Mouse (Mus musculus) gastrocnemius, adult 18-20 months (tissue): ENCODE data around the gene Chd3. TPM values are rescaled to one million over a fixed set of nuclear protein-coding genes. Genes with fewer than 3 reads are reported as not detected.
"Not testable (repeated sequence)": the region's sequence is repeated elsewhere in the genome, so short reads cannot be mapped to it uniquely, and the experiment has no call there.

ENCODE experiments used
- DNase-seq: peaks from one replicate; pipeline ENCODE4 v3.0.0; 2021; ENCODE audit warnings: low spot score
- total RNA-seq, 2 experiments: library from RNA; stranded (reverse); gene quantifications; 2 replicates each; pipeline ENCODE4 v1.2.3; 2021

The Chd3 gene
- total RNA-seq, 2 experiments from 2014 or later = 5.7 to 7.9 TPM

DNA sequence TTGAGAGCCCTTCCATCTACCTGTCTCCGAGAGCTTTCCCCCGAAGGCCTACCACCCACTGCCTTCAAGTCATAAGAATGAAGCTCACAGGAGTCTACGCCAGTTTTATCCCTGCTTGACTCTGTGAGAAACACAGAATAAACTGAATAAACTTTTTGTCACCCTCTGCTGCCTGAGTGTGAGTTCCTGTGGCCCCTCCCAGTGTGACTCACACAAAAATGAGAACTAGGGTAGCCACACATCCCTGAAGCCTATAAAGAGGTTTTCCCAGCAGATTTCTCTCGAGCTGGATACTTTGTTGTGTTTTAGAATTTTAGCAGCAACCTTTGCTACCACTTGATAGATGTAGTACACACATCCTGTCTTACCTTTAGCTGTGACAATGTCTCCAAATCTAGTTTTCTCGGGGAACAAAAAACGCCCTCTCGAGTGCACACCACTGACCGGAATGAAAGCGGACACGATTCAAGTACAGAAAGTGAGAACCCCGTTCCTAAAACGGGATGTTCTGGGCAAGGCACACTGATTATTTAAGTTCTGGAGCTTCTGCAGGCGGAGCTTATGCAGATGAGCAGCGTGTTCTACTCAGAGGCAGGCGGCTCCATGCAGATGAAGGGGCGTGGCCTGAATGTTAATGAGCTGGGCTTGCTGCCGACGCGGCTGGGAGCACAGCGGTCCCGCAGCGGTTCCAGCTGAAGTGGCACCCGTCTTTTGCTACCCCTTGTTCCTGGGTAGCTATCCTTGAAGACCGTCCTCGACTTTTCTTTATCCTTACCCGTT, 43.4 kb downstream of the Chd3 start, which contains the start of gene Kcnab3:
Kcnab3 (plus strand) TSS at position 631 of the 780 bp plus-strand sequence.
- DNase-seq = peak; percentile 89

DNA sequence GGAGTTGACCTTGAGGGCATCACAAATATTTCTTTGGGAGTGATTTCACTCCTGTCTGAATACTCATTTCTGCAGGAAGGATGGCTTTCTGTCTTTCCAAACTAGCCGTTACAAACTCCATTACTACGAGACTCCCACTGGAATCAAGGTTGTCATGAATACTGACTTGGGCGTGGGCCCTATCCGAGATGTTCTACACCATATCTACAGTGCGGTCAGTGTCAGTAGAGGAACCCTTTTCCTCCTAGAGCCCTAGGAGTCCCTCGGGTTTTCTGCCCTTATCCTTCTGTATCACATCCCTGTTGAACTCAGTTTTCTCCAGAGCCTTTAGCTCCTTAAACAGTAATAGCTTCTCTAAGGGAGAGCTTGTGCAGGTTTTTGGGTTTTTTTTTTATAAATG, 44.5 kb downstream of the Chd3 start:
- DNase-seq = no peak

DNA sequence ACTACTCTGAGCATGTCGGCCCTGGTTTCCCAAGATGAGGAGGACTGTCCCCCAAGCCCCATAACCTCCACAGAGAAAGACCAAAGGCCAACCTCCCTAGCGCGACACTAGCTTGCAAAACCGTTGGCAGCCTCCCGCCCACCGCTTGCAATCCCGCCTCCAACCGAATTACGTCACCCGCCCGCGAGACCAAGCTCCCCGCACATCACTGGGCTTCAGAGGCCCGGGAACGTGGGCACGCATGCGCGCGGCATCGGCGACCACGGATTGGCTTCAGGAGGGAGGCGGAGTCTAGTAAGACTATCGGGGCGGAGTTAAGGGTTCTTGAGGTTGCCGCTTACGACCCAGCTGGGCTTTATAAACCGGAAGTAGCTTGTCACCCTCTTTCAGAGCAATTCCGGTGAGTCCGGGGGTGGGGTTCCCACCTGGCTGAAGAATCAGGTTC, 45.5 kb downstream of the Chd3 start, which contains the start of the genes Cntrob and Trappc1:
Cntrob (minus strand) TSS at position 109 of the 445 bp plus-strand sequence.
Trappc1 (plus strand) TSS at position 314 of the 445 bp plus-strand sequence.
- DNase-seq = peak; percentile 99

DNA sequence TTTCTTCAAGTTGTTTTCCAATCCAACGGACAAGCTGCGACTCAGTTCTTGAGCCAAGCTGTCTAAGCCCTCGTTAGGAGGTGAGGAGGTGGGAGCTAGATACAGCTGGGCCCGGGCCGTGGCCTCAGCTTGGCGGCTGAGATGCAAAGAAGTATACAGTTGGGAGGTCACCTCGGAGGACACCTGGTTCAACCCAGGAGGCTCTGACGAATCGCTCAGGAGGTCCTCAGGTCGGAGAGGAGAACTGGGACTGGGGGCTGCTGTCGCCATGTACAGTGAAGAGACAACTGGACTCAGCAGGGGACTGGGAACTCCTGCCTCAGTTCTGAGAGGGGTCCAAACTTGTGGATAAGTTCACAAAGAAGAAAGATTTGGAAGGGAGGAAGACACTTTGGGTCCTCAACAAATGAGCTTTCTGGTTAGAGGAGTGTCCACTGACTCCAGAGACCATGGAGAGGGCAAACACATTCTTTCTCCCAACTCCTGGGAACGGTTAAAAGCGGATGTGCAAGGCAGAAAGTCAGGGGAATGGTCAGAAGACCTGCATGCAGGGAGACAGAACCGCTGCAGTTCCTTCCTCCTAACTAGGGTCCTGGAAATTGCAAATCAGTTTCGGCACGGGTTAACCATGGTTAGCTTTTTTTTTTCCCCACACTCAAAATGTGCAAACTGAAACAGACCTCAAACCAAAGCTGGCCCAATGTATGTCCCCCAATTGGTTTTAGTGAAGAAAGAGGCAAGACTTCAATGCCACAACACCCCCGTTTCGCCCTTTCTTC, 46.3 kb downstream of the Chd3 start:
- no peak for DNase-seq

DNA sequence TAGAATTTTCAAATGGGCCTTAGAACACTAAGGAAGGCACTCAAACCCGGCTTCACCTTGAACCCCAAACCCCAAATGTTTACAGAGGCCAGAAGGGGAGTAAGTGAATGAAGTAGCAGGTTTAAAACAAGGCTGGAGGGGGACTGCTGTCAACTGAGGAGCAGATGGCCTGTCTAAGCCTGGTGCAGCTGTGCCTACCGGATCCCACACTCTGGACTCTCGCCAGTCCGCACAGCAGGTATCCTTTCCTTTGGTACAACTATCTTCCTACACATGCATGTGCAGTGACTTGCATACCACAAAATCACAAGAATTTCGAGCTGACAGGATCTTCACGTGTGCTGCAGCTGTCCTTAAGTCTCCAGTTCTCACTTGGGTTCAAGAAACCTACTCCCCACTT, 47.2 kb downstream of the Chd3 start:
- DNase-seq = no peak

DNA sequence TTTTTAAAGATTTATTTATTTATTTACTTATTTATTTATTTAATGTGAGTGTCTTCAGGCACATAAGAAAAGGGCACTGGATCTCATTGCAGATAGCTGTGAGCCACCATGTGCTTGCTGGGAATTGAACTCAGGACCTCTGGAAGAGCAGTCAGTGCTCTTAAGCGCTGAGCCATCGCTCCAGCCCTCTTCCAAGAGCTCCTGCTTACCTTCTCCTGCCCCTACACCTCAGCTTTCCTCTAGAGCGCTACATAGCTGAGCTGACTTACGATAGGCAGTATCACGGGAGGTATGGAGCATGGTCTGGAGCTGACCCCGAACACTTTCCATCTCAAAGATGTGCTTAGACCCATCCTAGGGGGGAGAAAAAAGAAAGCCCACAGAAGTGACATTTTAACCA, 47.6 kb downstream of the Chd3 start:
- no peak for DNase-seq

DNA sequence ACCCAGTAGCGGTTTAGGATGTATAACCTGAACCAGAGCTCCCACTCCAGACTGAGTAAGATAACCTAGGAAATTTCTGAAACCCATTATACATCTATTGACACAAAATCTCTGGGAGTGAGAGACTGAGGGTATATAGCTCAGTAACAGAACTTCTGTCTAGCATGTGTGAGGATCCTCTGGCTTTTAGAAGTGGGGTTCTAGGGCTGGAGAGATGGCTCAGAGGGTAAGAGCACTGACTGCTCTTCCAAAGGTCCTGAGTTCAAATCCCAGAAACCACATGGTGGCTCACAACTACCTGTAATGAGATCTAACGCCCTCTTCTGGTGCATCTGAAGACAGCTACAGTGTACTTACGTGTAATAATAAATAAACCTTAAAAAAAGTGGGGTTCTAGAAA, 51.2 kb downstream of the Chd3 start:
- DNase-seq = not testable (repeated sequence)

DNA sequence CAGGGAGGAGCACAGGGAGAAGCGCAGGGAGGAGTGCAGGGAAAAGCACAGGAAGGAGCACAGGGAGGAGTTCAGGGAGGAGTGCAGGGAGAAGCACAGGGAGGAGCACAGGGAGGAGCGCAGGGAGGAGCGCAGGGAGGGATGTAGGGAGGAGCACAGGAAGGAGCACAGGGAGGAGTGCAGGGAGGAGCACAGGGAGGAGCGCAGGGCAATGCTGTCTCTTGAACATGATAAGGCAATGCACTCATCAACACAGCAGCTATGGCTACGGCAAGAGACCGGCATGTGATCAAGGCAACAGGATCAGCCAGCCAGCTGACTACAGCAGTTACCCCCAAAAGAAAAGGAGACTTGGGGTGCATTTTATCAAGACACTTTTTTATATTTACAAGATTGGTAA, 52.8 kb downstream of the Chd3 start:
- no peak for DNase-seq

DNA sequence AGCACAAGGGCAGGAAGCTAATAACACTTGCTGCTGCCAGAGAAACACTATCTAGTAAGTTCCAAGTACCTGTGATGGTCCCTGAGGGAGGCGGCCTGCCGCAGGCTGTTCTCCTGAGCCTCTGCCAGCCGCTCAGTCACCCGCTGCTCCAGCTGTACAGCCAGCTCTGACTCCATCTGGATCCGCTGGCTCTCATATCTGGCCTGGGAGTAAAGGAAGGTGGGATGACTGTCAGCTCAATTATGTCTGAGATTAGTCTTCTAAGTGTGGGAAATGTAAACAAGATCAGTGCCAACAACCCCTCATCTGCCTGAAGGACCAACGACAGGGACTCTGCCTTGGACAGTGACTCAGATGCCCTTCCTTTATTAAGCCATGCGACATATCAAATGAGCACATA, 57.9 kb downstream of the Chd3 start:
- peak; percentile 49 for DNase-seq

DNA sequence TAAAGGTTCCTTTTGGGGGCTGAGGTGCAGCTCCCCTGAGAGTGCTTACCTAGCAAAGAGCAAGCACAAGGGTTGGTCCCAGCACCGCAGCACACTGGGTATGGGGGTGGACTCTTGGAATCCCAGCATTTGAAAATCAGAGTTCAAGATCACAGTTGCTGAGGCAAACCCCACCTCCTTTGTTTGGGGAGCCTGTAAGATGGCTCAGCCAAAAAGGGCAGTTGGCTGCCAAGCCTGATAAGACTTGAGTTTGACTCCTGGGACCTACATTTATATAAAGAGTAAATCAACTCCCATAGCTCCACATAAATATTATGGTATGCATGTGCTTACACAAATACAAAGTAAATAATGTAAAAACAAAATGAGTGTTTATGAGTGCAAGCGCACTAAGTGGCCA, 63.2 kb downstream of the Chd3 start:
- no peak for DNase-seq

DNA sequence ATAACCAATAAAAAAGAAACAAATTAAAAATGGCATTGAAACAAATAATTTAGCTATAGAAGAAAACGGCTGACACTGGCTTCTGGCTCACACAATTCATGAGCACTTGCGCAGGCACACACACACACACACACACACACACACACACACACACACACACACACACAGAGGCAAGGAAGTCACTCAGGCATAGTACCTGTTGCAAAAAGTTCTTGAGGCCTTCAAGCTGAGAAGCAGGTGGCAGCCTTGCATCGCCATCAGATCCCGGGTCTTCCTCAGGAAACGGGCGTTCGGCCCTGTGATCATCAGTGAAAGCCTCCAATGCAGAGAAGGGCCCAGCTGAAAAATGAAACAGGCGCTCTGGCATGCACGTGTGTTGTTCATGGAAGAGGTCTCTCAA, 63.9 kb downstream of the Chd3 start:
- no peak for DNase-seq

DNA sequence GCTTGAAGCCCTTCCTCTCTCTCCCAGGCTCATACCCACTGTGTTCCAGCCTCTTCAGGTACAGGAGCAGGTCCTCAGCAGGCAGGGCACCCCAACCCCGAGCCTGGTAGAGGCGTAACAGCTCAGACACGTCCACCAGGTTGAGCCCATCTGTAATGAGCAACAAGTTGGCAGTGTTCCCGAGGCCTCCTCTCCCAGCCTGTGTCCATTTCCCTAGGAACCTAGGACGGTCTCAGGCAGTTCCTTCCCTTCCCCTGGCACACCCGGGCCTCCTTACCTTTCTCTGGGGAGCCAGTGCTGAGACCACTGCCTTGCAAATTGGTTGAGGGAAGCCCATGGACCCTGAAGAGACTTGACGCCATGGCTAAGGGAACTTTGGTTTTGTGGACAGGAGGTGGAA, 66.4 kb downstream of the Chd3 start:
- no peak for DNase-seq

DNA sequence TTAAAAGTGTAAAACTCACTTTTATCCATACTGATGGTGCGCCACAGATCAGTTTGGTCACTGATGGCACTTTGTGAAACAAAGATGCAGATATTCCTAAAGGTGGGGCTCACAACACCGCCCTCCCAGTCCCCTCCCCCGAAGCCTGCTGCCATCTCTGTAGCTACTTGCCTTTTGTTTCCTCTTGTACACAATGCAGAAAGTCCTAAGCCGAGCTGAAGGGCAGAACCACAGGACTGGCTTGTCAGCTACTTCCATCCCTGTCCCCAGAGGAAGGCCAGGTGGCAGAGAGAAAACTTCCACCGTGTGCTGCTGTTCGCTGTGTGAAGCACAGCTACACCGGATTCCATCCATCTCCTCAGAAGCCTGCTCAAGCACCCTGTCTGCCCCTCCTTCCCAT, 71.0 kb downstream of the Chd3 start:
- DNase-seq = no peak

DNA sequence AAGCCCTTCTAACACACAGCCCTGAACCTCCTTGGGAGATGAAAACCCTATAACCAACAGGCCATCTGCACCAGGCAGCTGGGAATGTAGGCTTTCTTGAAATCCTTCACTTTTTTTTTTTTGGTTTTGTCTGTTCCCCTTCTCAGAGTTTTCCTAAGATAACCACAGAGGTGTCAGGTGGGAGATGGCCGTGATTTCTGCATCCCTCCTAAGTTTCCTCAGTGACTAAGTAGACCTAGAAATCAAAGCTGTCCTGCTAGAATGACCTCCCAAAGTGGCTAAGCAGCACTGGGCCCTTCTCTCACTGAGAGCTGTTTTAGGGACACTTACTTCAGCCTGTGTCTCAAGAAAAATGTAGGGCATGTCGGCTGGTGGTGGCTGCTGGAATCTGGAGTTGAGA, 71.4 kb downstream of the Chd3 start:
- DNase-seq = no peak

DNA sequence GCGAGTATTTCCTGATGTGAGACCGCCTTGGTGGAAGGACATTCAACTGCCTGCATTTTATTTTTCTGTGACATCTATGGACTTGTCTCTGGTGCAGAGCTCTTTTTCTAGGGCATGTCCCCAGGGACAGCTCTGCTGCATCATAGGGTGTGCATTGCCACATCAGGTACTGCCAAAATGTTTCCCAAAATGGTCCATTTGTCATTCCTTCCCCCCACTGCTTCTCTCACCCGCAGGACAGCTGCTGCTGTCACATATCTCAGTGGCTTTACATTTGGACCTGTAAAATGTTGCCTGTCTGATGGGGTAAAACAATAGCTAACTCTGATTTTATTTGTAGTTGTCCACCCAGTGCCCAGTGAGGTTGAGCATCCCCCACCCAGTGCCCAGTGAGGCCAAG, 73.9 kb downstream of the Chd3 start:
- peak; percentile 33 for DNase-seq

Other genes starting within 250 kb of the Chd3 start
- not detected for gene Hes7, start 249.0 kb downstream of the Chd3 start, total RNA-seq
- gene 9130213A22Rik, start 246.8 kb downstream of the Chd3 start, total RNA-seq = not detected
- gene Aloxe3, start 243.5 kb downstream of the Chd3 start, total RNA-seq = not detected
- gene Alox12b, start 212.4 kb downstream of the Chd3 start, total RNA-seq = not detected
- not detected for gene Alox8, start 171.6 kb downstream of the Chd3 start, total RNA-seq
- gene Gucy2e, start 132.4 kb downstream of the Chd3 start, total RNA-seq = not detected
- gene Cntrob, start 45.6 kb downstream of the Chd3 start, total RNA-seq = 1 to 10 TPM; 1.2 to 1.7 TPM
- 10 to 100 TPM; 43.4 to 44.8 TPM for gene Trappc1, start 45.4 kb downstream of the Chd3 start, total RNA-seq
- under 1 TPM in 1 of 2 experiments, not detected in 1; 0.09 TPM for gene Kcnab3, start 43.1 kb downstream of the Chd3 start, total RNA-seq
- under 1 TPM; 0.25 to 0.43 TPM for gene Rnf227, start 28.9 kb downstream of the Chd3 start, total RNA-seq
- gene Naa38, start 26.1 kb upstream of the Chd3 start, total RNA-seq = 10 to 100 TPM; 70.5 to 72.1 TPM
- gene Cyb5d1, start 26.2 kb upstream of the Chd3 start, total RNA-seq = 10 to 100 TPM; 29.3 to 33.0 TPM
- gene Tmem88, start 28.8 kb upstream of the Chd3 start, total RNA-seq = 1 to 10 TPM; 2.6 to 4.1 TPM
- gene Kdm6b, start 44.3 kb upstream of the Chd3 start, total RNA-seq = 10 to 100 TPM; 19.6 to 22.0 TPM
- gene Dnah2, start 179.7 kb upstream of the Chd3 start, total RNA-seq = under 1 TPM; 0.14 to 0.83 TPM
- under 1 TPM; 0.37 to 0.74 TPM for gene Efnb3, start 190.8 kb upstream of the Chd3 start, total RNA-seq
- 1 to 10 TPM; 3.2 to 3.3 TPM for gene Wrap53, start 210.8 kb upstream of the Chd3 start, total RNA-seq
- 10 to 100 TPM; 12.9 to 15.3 TPM for gene Trp53, start 211.0 kb upstream of the Chd3 start, total RNA-seq
- 100 to 1,000 TPM; 347 to 393 TPM for gene Atp1b2, start 236.5 kb upstream of the Chd3 start, total RNA-seq
- gene Shbg, start 248.5 kb upstream of the Chd3 start, total RNA-seq = not detected